Mouse (Mus musculus): ENCODE results near the gene Lxn.

Lxn gene

DNA sequence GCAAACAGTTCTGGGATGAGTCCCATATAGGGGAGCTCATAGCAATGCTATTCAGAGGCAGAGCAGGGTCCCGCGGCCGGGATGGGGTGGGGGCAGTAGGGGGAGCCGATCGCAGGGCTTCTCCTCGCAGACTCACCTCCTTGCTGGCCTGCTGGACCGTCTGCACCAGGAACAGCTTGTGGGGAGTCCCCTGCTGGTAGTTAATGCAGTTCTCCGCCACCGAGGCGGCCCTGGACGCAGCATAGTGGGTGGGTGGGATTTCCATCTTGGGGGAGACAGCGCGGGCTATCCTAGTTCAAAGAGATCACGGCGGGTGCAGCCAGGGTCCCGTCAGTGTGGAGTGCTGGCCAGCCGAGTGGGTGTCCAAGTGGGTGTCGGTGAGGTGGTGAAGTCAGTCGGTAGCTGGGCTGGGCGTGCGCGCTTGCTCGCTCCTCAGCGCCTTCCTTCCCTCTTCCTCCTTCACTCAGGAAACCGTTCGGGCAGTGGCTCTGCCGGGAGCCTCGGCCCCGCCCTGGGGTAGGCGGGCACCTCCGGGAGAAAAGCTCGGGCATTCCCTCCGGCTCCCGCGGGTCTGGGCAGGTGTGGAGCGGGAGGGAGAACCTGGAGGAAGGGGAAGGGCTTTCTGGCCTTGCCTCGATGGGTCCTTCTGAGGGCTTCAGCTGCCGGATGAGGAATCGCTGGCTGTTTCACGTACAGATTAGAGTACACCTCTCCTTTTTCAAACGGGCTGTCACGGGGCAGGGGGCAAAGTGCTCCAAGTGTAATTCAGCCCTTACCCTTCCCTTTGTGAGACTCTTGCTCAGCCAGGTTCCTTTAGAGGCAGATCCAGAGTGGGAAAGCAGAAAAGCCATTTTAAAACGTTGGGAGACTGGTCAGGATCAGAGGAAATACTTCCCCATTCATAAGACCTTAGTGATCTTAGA lies at the start of gene Lxn:
Gene Lxn, minus strand, starts transcription at position 477 of the 923 bp plus-strand sequence.
- peak; percentile 68 for DNase-seq (ENCODE audit: low spot score)

DNA sequence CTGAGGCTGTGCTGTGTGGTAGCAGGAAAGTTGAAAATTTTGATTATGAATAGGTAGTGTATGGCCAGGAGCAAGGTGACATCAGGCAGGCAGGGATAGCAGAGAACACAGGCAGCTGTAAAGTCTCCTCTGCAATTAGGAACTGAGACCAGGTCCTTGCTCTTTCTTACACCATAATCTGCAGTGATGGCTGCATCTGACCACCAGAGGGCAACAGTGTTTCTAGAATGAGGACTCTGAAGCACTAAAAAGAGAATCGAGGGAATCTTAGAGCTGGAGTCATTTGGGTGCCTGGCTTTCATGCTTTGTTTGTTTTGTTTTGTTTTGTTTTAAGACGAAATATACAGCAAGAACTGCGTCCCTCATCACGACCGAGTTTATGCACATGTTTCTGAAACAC lies 49.1 kb upstream of the Lxn start:
- peak; percentile 16 for DNase-seq (ENCODE audit: low spot score)

DNA sequence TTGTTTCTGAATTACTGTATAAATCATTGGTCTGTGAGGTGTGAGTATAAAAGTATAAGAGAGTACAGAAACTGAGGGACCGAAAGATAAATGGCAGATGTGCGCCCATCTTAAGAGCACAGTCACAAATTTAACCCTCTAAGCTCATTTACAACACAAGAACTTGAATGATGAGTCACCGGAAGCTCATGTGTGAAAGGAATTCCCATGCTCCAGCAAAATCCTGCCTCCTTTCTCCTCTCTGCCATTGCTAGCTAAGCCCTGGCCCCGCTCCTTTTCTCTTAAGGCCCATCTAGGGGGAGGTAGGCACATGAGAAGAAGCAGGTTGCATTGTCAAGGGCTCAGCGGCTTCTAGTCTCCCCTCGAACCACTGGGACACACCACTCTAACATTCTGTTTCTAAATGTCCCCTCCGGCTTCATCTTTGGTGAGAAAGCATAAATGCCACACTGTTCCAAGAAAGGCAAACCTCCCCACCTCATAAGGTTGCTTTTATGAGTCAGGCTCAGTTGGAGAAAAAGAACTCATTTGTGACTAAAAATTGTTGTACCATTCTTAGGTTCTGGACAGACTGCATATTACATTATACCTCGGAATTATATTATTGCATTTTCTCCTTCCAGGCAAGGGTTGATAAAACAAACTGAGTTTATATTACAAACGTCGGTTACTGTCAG lies 44.6 kb upstream of the Lxn start:
- no peak for DNase-seq (ENCODE audit: low spot score)

DNA sequence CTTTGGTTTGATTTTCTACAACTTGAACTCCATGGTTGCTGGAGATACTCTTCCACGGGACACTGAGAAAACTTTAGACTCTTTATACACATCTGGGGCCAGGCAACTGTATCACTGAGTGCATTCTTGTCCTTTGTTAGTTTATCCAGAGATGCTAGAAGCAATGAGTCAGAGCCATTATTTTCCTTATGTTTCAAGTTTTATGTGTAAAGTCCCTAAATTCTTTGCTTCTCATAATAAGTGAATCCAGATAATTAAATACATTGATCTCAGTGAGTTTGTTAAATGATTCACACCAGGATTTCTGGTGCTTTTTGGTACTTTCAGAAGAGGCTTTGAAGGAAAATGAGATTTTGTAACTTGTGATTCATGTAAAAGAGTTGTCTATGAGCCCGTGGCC lies 41.6 kb upstream of the Lxn start:
- DNase-seq (ENCODE audit: low spot score): no peak

DNA sequence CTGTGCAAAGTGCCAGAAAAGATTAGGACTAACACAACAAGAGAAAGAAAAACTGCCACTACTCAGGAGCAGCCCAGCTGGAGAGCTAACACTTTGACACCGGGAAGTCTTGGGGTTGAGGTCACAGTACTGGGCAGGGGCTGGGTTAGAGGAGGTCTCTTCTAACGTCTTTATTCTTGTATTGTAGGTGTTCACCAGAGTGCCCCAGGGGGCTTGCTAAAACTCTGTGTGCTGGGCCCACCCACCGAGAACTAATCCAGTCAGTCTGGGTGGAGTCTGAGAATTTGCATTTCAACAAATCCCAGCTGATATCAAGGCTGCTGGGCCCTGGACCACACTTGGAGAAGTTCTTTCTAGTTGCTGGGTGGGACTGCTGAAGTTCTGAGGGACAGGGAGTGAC lies 40.2 kb upstream of the Lxn start:
- DNase-seq (ENCODE audit: low spot score): no peak

DNA sequence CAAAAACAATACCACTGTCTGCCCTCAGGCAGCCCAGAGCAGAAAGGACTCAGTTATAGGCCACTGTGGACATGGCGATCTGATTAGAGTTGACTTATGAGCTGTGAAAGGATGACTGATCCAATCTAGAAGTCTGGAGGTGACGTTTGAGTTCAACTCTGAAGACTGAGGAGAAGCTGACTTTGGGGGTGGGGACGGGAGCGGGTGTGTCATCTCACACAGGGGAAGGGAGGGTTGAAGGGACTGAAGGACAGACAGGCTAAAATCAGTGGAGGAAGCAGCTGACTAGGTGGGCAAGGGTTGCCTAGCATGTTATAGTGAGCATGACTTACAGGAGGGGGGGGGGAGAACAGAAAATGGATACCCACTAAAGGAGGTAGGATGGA lies 35.7 kb upstream of the Lxn start:
- DNase-seq (ENCODE audit: low spot score): no peak

DNA sequence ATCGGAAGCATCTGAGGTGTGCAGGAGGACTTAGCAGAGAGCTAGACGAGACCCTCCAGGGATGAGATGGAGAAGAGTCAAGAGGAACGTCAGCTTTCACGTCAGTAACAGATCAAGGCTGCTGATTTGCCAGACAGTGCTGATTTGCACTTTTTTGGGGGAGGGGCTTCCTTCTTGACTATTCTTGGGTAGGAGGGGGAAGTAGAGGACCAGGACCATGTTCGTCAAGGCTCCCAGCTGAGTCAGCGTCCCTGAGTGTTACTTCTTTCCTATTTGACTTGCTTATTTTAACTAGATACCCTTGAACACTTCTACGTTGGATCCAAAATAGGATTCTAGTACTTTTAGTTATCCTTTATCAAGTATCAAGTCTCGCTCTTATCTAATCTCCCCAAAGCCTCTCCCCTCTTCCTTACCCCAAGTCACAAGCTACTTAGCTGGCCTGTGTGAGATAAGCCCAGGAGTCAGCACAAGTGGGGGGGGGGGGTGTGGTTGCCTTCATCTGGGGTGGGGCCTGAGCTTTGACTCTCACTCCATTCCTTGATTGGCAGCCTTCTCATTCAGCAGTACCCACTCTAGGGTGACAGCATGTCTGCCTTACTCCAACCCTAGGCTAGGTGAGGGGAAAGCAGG lies 35.2 kb upstream of the Lxn start:
- DNase-seq (ENCODE audit: low spot score): no peak

DNA sequence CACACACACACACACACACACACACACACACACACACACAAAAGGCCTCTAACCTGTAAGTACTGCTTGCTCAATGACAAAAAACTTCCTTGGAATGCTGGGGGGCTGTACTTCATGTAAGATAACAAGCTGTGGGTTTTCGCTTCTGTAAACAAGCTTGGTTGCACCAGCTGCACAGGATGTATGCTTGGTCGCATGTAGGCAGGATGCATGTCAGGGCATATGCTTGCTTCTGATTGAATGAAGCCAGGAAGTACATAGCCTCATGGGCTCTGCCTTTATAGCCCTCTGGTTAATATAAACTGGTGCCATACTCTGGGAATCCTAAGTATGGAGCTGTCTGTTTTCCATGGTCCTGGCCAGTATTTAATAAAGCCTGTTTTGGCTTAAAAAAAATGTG lies 34.3 kb upstream of the Lxn start:
- no peak for DNase-seq (ENCODE audit: low spot score)

DNA sequence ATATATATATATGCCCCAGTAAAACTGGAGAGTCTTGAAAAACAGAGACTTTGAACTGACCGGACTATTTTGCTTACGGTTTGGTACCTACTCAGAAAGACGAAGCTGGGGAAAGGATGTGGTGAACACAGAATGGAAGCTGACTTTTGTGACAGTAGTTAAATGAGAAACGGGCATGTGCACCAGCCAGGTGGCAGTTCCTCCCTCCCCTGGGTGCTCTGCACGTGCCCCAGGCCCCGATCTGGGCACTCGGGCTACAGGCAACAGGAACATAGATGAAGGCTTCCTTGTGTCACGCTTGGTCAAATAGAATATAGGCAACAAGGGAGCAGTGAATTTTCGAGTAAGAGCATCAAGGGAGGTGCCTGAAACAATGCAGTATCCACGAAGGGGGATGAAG lies 32.6 kb upstream of the Lxn start:
- DNase-seq (ENCODE audit: low spot score): no peak

DNA sequence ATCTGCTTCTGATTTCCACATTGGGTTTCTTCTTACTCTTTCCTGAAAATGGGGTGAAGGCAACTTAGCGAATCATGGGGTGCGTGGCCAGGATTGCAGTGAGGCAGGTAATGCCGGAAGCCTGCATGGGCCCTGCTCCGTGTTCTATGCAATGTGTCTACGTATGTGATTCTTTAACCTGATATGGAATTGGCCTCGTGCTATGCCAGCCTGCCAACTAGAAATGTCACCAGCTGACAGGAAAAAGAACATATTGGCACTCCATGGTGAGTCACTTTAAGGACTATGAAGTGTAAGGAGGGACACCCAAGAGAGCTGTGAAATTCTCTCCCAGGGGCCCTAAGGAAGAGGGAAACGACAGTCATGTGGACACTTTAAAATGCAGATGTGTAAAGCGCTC lies 29.4 kb upstream of the Lxn start:
- DNase-seq (ENCODE audit: low spot score): no peak

DNA sequence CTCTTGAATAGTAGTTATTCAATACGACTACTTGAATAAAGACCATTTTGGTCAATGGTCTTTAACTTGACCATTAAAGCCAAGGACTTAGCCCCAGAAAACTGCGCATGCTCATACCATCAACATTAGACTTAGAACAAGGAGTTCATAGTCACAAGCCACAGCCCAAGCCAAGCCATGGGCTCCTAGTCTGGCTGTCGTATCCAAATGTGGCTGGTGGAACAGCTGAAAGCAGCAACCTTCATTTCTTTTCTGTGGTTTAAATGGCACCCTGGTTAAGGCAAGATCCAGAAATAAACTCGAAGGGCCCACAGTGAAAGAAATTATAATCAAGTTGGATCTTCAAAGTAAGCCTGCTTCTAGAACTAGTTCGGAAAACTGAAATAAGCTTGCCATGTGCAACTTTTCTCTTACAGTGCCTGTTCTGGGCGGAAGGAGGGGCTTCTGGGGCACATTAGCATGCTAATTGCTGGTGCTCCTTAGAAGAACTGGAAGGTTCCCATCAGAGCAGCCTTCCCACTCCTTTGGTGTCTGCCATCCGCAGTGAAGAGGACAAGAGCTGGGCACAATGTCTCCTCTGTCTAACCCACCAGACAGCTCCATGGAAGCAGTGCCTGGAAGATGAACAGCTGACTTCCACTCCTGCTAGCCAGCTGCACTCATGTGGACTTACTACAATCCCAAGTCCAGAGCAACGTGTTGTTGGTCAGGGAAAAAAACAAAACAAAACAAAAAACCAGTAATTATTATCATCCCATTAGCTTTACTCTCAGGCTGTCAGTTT lies 28.6 kb upstream of the Lxn start:
- DNase-seq (ENCODE audit: low spot score): no peak

DNA sequence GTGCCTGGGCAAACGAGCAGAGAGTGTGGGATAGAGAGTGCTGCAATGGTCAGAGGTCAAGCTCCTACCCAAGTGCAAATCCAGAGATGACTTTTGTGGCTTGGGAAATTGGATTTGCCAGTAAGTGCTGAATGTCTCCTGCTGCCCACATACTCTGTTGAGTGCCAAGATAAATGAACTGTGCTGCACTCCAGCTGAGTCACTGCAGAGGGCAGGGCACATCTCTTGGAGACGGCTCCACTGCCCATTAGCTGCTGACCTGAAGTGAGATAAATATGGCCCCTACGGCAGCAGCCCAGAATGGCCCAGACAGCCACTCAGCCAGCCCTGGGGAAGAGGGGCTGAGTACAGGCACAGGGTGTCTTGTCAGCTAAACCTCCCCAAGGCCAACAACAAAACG lies 26.4 kb upstream of the Lxn start:
- no peak for DNase-seq (ENCODE audit: low spot score)

DNA sequence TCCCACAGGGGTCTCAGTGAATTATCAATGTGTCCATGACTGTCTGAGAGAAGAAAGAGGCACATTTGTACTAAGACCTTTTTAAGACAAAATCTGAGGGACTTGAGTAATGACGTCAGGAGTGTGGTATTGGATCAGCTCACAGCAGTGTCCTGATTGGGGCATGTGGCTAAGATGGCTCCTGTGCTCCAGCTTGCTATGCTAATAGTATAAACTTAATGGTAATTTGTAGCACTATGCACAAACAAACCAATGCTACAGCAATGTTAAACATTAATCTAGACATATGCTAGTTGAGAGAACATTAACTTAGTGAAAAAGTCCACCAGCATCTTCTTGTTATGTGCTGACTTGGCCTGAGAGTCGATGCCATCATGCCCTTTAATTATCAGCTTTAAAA lies 21.5 kb upstream of the Lxn start:
- DNase-seq (ENCODE audit: low spot score): no peak

DNA sequence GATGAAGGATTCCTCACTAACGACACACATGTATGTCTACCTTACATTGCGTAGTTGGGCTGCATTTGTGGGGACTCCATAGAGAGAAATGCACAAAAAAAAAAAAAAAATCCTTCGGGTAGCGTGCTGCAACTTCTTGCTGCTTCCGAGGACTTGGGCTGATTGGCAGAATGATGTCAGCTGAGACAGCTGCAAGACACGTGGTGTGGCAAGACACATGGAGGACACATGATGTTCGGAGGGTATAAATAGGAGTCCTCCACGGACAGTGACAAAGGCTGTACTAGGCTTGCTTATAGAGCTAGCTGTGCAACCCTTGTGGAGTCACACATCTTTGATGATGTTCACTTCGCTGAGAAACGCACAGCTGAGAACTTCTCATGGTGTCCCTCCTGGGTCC lies 18.7 kb upstream of the Lxn start:
- DNase-seq (ENCODE audit: low spot score): no peak

DNA sequence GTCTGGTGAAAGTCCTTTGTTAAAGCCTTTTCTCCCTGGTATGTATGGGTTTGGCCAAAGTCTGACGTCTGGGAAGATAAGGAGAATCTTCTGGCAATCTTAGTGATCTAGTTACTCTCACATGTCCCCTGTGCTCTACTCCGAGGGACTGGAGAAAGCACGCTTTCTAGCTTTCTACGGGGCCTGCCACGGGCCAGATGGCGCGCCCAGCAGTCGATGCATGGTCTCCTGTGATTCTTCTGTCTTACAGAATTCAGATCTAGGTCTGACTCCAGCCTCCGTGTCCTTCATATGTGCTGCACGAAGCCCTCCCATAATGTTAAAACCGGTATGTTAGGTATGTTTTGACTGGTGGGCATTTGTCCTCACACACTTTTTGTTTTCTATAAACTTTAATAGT lies 16.1 kb upstream of the Lxn start:
- DNase-seq (ENCODE audit: low spot score): no peak

DNA sequence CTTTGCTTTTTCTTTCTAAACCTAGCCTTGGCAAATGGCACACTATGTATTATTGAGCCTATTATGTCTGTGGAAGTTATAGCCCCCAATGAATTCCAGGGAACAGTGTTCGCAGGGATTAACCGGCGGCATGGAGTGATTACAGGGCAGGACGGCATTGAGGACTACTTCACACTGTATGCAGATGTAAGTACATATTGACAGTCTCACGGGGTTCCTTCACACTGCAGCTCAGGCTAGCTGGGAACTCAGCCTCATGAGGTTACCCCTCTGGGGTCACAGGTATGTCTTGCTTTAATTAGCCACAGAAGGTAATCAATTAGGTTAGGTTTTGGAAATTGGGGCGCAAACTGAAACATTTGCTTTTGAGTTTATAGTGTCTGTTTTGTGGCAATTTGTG lies 9.7 kb upstream of the Lxn start:
- DNase-seq (ENCODE audit: low spot score): no peak

DNA sequence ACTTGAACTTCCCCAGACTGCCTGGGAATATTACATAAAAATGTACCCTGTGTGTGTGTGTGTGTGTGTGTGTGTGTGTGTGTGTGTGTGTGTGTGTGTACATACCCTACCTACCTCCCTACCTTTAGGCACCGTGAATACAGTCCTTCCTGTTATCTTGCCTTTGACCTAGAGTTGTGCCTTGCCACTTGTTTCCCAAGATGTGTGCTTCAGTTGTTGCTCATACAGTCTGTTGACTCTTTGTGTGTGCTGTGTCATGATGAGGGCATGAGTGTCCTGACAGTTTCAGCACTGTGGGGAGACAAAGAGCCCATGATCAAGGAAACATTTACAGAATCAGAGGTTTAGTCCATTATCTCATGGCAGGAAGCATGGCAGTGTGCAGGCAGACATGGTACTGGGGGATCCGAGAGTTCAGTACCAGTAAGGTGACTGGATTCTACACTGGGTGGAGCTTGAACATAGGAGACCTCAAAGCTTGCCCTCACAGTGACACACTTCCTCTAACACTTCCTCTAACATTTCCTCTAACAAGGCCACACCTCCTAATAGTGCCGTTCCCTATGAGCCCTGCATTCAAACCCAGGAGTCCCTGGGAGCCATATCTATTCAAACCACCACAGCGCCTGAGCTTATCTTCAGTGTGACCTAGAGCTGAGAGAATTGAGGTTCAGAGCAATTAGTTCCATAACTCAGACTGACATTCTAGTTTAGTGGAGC lies 7.8 kb upstream of the Lxn start:
- DNase-seq (ENCODE audit: low spot score): no peak

DNA sequence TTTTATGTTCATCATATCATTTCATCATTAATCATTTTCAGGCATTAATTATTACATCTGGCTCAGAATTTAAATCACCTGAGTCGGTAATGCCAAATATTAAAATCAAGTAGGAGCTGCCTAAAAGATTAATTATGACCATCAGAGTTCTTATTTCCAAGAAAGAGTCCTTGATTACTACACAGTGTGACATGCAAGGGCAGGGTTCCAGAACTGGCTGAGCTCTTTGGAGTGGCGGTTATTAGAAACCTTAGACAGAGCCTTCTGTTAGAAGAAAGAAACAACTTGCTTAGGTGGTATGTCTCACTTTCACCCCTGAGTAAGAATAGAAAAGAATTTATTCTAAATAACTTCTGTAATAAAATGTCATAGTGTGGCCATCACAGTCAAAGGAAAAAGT lies 3.6 kb upstream of the Lxn start:
- DNase-seq (ENCODE audit: low spot score): no peak

DNA sequence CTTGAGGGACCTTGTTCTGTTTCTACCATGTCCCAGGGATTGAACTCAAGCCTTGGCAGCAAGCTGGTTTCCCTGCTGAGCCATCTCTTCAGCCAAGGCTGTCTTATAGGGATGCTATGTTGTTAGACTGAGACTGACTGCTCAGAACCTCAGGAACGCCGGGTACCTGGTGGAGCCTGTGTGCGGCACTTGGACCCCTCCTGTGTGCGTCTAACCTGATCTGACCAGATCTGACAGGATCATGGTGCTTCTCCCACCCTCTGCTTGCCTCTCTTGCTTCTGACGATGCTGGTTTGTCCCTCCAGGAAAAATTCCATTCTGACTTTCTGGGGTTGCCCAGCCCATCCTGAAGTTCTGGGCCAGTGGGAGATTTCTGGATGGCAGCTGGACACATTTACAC lies 2.9 kb upstream of the Lxn start:
- no peak for DNase-seq (ENCODE audit: low spot score)

DNA sequence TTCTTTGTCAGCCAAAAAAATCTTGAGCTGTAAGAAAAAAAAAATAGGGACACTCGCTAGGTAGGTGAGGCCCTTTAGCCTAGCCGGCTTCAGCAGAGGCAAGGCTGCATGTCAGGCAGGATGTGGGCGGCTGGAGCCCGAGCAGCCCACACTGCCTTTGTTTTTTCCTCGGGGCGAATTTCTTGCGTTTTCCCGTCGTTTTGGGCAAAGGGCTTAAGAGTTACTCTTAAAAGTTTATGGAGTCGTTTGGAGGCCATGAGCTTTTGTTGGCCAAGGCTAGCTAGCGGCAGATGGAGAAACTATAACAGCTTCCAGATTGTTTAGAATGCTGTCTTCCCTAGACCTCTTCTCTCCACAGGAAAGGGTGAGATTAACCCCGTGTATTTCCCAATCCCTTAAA lies 725 bp downstream of the Lxn start:
- DNase-seq (ENCODE audit: low spot score): no peak

DNA sequence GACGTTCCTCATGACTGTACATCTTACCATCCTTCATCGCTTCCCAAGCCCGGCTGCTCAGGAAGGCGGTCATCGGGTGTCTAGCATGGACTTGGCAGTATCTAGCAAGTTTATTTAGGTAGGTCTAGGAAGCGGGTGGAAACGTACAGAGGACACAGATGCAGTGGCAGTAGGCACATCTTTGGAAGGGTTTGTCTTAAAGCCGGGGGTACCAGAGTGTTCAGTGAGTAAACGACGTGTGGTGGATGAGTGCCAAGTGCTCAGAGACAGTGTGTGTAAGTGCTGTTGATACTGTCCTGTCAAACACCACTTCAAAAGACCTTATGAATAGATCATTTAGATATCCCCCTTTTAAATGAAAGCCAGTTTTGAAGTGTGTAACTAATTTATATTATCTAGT lies 1.1 kb downstream of the Lxn start:
- no peak for DNase-seq (ENCODE audit: low spot score)

DNA sequence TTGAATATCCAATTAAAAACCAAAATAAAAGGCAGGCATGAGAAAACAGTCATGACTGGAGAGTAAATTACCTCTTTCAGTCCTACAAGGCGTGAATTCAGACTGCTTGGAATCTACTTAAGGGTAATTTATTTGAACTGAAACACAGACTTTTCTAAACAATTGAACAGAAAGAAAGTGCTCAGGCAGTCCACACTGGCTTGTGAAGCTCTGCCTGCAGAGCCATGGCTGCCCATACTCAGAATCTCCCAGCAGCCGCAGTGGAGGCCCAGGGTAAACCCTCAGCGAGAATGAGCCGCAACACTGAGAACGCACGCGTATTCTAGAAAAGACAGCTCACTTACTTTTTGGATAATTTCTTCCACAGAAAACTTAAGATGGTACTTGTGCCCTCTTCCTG lies 1.7 kb downstream of the Lxn start:
- no peak for DNase-seq (ENCODE audit: low spot score)
